Mouse (Mus musculus): ENCODE data around the gene Fgf13.

- TF ChIP-seq POLR2A (IDR thresholded peaks at IDR 0.05; ENCODE audit: control insufficient read depth, low read depth, low read length) (no peak), CTCF (IDR thresholded peaks at IDR 0.05; ENCODE audit: control insufficient read depth, insufficient read depth, insufficient replicate concordance, low read depth, low read length) (no peak)
Observed at GRCm38 (mm10) chrX:59508273-59508672, 59.6 kb downstream of the Fgf13 start.
